Mouse (Mus musculus) gastrocnemius, adult 18-20 months (tissue): ENCODE measurements at regions not wholly inside any gene's neighbourhood (a gene's known extent, or its start where the extent isn't known, plus 50 kb on each side); places are given as distances from the start of the nearest gene placed in this dataset.

ENCODE experiments used
- DNase-seq: peaks from one replicate; pipeline ENCODE4 v3.0.0; 2021; ENCODE audit warnings: low spot score

DNA sequence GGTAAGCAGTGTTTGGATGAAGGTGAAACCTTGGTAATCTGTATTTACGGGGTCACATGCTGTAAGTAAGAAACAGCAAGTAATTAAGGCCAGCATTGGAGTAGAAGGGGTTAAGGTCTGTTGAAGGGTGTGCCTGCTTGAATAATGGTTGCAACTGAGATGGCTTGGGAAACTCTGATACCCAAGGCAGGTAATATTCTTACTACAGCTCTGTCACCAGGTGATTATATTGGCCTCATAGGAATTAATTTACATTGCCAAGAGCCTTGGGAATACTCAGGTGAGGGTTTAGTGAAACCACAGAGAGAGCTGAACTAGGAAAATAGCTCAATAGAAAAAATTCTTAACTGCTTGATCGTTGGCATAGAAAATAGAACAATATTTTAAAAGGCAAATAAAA, 73.8 kb upstream of the Lcorl start:
- DNase-seq: no peak

DNA sequence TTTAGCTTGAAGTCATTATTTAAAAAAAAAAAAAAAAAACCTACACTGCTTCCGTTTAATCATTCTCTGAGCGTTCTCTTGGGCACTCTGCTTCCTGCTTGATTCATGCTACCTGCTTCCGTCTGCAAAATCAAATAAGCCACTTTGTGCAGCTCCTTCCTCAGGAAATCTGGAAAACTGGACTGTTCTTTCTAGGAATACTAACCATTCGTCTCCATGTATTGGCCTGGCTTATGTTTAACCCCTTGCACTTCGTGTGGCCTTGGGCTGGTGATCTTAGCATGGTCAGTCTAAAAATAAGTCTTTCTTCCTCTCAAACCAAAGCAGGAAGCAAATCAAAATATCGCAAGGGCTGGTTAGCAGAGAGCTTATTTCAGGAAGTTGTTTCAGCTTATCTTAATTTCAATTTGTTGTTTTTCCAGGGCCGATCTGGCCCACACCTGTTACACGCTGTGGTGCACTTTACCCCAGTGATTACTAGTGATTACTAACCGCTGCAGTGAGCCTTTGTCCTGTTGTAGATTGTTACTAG, 68.5 kb upstream of the Lcorl start:
- no peak for DNase-seq

DNA sequence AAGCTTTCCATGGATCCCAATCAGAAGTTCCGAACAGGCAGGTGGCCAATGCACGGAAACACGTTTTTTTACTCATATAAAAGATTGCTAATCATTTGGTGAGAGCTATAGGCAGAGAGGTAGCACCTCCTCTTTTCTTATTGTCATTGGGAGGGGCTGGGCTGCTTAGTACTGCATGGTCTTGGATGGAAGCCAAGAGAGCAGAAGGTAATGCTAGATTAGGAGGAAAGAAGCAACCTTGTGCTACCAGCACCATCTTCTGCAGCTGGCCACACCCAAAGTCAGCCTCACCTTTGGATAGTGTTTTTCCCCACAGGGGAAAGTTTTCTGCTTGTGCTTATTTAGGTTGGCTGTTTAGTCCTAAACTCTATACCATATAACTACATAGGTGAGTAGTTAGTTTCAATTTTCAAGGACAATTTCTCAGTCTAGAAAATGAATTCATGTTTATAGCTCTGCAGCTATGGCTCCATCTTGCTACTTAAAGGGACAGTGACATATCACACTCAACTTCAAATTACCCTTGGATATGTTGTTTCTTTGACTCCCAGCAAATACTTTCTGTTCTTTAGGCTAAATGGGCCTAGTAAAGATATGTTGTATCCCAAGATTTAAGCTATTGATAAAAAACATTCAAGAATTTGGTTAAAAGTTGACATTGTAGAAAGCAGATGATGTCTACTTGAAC, 66.6 kb upstream of the Lcorl start:
- DNase-seq: no peak
